Mouse (Mus musculus): ENCODE results near the gene Pmepa1.

The Pmepa1 gene

DNA sequence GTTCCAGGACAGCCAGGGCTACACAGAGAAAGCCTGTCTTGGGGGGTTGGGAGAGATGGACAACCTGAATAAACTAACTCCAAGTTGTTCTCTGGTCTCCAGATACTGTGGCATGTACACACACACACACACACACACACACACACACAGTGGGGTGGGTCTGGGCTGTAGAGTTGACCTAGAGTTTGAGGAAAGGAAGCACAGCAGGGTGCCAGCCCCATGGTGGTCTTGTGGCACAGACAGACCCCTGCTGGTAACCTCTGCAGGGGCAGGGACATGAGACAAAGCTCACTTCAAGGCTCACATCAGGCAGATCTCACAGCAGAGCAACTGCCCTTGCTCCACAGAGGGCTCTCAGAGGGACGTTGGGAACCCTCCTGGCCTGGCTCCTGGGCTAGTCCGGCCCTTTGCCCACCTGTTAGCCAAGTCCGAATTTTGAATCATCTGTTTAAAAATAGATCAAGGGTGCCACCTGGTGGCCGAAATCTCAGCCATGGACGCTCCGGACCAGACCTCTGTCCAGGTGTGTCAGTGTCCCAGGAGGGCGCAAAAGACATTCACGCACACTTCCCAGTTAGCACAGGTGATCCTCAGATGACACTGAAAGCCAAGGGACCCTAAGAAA is 92.4 kb downstream of the Pmepa1 start:
- peak; percentile 67 to 85 for DNase-seq

DNA sequence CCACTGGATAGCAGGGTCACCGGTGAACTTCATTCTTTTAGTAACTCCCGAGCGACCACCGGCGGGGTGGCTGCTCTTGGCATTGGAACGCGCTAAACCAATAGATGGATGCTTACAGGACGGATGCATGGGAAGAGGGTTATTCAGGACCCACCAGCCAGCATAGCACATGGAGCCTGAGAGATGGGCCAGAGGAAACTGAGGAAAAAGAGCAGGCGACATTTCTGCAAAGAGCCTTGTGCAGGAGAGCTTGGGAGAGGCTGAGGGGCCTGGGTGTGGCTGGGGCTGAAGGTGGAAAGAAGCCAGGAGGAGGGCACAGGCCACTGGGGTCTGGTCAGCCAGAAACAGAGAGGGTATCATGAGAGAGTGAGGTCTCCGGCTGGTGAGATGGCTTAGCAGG is 93.0 kb downstream of the Pmepa1 start:
- peak in 1 of 2 experiments; percentile 5 for DNase-seq

DNA sequence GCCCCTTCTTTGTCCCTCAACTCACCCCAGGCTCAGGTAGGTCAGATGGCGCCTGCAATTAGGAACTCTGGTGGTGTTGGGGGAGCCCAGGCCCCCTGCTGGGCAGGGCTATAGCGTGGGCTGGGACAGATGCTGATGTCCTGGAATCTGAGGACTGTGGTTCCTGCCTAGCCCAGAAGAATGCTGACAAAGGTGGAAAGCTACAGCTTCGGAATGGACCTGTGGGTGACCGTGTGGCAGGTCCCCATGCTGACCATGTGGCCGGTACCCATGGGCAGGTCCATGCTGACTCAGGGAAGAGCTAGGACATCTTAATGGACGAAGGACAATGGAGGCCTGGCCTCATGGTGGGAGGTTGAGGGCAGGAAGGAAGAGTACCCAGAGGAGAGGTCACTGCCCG is 93.5 kb downstream of the Pmepa1 start:
- peak in 1 of 2 experiments; percentile 8 for DNase-seq

DNA sequence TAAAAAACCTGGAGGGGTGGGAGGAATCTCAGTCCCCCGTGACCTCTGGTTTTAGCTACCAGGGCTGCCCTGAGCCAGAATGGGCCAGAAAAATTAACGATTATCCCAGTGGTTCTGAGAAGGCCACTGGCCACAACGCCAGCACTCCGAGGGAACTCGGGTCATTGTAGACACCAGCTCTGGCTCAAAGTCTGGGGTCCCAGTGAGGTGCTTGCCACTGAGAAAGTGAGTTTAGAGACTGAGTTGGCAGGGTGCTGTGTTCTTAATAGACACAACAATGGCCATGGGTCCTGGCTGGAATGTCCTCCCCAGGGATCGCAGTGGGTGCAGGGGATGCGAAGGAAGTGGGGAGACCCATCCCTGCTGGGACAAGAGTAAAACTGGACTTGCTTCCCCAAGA is 94.4 kb downstream of the Pmepa1 start:
- peak; percentile 56 for DNase-seq

DNA sequence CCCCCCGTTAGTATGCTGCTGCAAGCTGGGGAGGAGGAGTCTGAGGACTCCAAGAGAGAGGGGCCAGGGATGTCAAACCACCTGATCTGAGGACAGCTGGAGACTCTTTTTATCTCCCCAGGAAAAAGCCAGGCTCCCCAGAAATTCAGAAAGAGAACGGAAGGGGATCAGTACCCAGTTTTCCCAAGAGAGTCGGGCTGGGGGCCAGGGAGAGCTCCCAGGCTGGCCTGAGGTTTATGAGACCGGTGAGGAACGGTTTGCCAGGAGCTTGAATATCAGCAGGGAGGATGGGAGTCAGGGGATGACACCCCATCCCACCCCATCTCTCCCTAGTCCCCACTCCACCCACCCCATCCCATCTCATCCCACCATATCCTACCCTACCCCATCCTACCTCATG is 94.8 kb downstream of the Pmepa1 start:
- DNase-seq = peak in 1 of 2 experiments; percentile 14

DNA sequence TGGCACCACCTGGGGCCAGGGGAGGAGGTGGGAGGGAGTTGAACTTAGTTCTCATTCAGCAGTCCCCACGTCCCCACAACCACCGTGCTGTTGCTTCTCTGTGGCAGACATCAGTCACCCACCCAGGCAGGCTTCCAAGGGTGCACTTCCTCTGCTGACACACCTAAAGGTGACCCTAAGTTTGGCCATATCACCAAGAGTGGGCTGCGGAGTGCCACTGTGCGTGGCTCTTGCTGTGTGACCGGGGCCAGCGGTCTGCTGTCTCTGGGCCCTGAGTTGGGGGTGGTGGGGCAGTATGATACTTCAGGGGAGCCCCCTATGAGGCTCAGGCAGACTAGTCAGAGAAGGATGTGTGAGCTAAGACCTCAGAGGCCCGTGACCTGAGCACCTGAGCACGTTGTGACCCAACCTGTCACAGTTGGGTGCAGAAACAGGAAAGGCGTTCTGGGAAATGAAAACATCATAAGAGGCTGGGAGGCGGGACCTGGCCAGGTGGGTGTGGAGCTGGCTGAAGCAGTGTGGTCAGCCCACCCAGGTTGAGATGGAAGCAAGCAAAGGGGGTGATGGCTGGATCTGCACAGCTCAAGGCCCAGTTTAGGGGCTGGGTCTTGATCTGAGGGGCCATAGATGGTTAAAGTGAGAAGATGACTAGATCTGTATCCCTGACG is 95.5 kb downstream of the Pmepa1 start:
- DNase-seq = peak; percentile 5 to 9

DNA sequence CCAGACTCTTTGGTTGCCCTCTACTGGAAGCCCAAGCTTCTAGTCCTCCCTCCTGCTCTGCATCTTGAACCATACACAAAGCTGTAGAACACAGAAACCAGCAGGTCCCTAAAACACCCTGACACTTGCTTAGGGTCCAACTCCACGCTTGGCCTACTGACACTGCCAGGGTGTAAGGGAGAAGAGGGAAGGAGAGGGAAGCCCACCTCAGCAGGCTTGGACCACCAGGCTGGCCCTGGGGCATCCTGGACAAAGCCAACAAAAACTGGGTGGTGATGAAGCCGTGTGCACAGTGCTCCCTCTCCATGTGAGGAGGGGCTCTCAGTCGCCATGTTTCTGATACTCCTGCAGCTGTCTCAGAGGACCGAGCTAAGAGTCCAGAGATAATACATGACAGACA is 96.3 kb downstream of the Pmepa1 start:
- no peak for DNase-seq

DNA sequence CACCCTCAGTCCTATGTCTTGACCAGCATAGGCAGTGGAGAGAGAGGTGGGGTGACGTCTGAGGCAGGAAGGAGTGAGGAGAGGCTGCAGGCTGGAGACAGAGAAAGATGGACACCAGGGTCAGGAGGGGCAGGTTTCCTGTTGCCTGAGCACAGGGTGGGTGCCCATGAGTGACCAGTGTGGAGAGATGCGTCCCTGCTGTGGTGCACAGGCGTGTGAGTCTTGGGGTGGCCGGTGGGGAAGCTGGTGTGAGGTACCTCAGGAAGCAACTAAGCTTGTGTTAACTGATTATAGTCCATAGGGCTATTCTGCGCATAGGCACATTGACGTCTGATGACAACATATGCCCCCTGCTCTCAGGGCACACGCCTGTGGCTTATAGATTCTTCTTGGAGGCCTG is 97.3 kb downstream of the Pmepa1 start:
- peak in 1 of 2 experiments; percentile 2 for DNase-seq

DNA sequence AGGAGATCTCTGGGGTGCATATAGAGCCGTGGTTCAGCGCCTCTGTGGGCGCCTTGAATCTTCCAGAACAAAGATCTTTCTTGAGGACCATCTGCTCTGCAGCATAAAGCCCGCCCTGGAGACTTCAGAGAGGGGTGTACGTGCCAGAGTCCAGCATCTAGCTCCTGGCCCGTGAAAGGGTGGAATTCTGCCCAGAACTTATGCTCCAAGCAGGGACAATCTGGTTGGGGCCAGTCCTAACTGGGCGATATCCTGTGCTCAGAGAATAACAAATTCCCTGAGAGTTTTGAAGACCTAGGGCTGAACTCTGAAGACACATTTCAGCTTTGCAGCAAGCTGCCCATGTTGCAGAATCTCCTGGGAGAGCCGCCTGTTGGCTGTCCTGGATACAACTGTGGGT is 98.4 kb downstream of the Pmepa1 start:
- peak; percentile 89 to 92 for DNase-seq

DNA sequence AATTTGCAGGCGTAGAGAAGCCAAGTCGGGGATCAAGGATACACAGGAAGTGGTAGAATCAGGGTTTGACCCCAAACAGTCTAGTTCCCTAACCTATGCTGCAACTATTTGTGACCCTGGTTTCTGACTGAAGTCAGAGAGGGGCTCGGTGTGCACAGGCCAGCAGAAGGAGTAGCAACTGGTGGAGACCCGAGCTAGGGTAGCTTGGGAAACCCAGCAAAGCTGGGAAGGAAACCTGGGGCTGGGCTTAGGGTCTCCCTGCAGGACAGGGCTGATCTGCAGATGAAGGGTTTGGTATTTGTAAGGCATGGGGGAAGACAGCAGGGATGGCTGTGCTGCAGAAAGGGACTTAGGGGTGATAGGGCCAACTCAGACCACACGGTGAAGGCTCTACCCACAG is 98.9 kb downstream of the Pmepa1 start:
- no peak for DNase-seq

DNA sequence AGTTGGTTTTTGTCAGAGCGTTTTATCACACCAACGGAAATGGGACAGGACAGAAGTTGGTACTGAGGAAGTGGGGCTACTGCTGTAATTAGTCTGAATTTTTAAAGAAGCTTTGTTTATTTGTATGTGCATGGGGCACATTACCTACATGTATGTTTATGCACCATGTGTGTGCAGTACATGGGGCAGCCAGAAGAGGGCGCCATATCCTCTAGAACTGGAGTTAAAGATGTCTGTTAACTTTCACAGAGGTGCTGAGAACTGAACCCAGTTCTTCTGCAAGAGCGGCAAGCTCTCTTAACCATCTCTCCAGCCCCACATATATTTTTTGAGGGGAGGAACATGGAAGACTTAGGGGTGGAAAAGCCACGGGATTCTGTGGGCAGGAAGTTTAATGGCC is 100.6 kb downstream of the Pmepa1 start:
- peak; percentile 2 to 4 for DNase-seq

DNA sequence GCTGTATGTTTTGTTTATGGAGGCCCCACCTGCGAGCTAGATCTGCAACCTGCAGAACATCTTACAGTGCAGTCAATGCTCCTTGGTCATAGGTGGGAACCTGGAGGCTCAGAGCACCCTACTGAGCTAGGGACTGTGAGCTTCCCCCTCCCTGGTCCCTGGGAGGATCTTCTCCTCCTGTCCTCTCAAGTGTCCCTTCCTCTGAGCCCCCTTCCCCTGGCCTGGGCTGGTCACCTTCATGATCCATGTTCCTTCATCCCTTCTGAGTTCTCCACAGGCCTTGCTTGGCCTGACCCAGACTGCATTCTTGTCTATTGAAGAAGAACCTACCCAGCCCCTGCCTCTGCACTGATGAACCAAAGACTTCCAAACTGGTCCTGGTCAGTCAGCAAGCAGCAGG is 101.8 kb downstream of the Pmepa1 start:
- no peak for DNase-seq

Data from kidney, adult 8-10 months (tissue).